Mouse (Mus musculus) G1E (cell line): ENCODE data around the gene Nup98. TPM values are rescaled to one million over a fixed set of nuclear protein-coding genes. Genes with fewer than 3 reads are reported as not detected.

Experiments used
- ATAC-seq: 2 replicates; pipeline ENCODE4 v1.8.0; 2016; ENCODE audit warnings: mild to moderate bottlenecking; ENCODE audit not compliant: insufficient number of reproducible peaks, poor library complexity, low FRiP score, severe bottlenecking; ENCODE audit errors: extremely low read depth
- DNase-seq: peaks from one replicate; pipeline ENCODE4 v3.0.0; 2012; ENCODE audit warnings: low spot score
- H3K27me3 ChIP-seq: 2 replicates; pipeline ENCODE4 v1.6.1; 2012; ENCODE audit warnings: mild to moderate bottlenecking, low read length, inconsistent platforms; ENCODE audit not compliant: insufficient read depth
- H3K36me3 ChIP-seq: replicated peaks from 2 replicates; pipeline ENCODE3; 2012; ENCODE audit warnings: mild to moderate bottlenecking, inconsistent platforms
- H3K4me1 ChIP-seq: 2 replicates; pipeline ENCODE4 v1.6.1; 2012; ENCODE audit warnings: low read depth, low read length, inconsistent platforms, mixed read lengths; ENCODE audit not compliant: insufficient read depth
- H3K4me3 ChIP-seq: 2 replicates; pipeline ENCODE4 v1.5.1; 2012; ENCODE audit warnings: low read depth, mild to moderate bottlenecking, inconsistent platforms, low read length, moderate library complexity, mixed read lengths
- H3K9me3 ChIP-seq: replicated peaks from 2 replicates; pipeline ENCODE4 v1.6.1; 2012; ENCODE audit warnings: inconsistent platforms
- CTCF ChIP-seq: IDR thresholded peaks from 2 replicates; pipeline ENCODE4 v1.5.1; 2012; ENCODE audit warnings: low read depth, low read length, inconsistent platforms, mixed read lengths
- GATA1 ChIP-seq: IDR thresholded peaks from 2 replicates; pipeline ENCODE4 v1.6.1; 2012; ENCODE audit warnings: borderline replicate concordance, low read length, inconsistent platforms, mixed read lengths
- GATA2 ChIP-seq: IDR thresholded peaks from 2 replicates; pipeline ENCODE4 v1.6.1; 2012; ENCODE audit warnings: low read depth, low read length, inconsistent platforms, borderline replicate concordance
- POLR2AphosphoS5 ChIP-seq: IDR thresholded peaks from 2 replicates; pipeline ENCODE4 v1.6.1; 2012; ENCODE audit warnings: low read depth, low read length, inconsistent platforms; ENCODE audit not compliant: insufficient replicate concordance
- TAL1 ChIP-seq: conservative IDR thresholded peaks from 2 replicates; pipeline ENCODE4 v1.6.1; 2012; ENCODE audit warnings: low read depth, low read length, inconsistent platforms, mixed read lengths
- polyA plus RNA-seq: library from polyadenylated mRNA; stranded (reverse); fragments of >175 nt; gene quantifications from 2 replicates; pipeline ENCODE4 v1.2.3, GENCODE M21; 2012
- total RNA-seq, 2 experiments: library from RNA; stranded (forward) in 1 of 2; stranded (reverse) in 1 of 2; fragments of 200-1000 nt in 1 of 2; fragments of >200 nt in 1 of 2; fragmentation: Nextera tagmentation in 1 of 2; gene quantifications; 2 replicates each; pipeline ENCODE4 v1.2.3; 2014 to 2017

Gene Nup98
- total and polyA plus RNA-seq, 3 experiments: 11.3 to 179 (median 60.5) TPM

DNA sequence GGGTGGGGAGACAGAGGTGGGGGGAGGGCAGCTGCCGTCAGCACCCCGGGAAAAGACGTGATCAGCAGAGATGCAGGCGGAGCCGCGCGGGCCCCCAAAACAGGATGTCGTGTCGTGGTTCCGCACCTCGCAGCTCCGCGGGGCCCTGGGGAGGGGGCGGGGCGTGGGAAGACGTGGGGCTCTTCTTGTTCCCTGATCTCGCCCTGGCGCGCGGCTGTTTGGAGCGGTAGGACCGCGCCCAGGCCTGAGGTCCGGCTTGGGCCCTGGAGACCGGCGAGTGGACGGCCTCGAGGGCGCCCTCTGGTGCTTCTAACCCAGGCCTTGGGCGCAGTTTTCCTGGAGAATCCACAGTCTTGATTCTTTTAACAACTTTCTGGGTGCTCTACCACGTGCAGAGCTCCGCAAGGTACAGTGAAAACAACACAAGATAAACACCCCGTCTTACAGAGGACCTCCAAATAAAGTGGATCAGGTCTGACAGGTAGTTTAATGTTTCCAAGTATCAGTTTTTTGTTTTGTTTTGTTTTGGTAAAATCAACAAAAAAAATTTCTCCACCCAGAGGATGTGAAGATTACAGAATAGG, 40.7 kb upstream of the Nup98 start:
- ATAC-seq (peak; percentile 58), DNase-seq (peak; percentile 90)
- Histone ChIP-seq H3K9me3 (no peaks in the 10 kb centered on the region), H3K4me3 (peak overlapping the region; percentile 86), H3K27me3 (no peaks in the 10 kb centered on the region), H3K4me1 (peaks cover 66% of the 10 kb centered on the region), H3K36me3 (peaks cover 29% of the 10 kb centered on the region)
- TF ChIP-seq GATA2: no peak
- TF ChIP-seq CTCF: peak; percentile 34; the same call in 1 of the 2 replicates
- no peak for TF ChIP-seq GATA1
- TF ChIP-seq POLR2AphosphoS5: no peak
- TF ChIP-seq TAL1: no peak

DNA sequence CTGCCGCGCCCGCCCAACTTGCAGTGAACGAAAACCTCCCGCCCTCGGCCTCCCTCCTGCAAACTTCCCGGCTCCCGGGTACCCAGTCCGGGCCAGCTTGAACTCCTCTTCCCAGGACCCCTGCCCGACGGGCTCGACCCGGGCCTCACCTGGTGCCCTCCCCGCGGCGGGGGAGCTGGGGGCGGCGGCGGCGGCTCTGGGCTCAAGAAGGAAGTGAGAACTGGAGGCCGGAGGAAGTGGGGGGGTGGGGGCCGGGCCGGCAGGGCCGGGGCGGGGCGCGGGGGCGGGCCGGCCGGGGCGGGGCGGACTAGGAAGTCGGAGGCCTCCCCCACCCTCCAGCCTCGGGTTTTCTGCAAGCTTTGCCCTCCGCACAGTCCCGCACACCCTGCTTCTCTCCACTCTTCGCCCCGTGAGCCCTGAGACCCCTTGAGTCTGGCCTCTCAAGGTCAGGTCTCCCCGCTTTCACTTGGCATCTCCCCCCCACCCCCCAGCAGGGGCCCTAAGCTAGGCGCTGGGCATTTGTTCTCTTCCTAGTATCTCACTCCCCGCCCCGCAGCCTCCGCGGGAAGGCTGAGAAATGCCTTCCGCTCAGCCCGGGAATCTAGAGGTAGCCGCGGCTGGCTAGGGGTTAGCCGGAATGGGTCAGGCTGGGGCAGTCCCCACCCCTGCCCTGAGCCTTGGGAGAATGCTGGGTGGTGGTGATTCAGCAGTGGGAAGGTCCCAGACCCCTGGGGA, 40.1 kb upstream of the Nup98 start:
- Histone ChIP-seq H3K9me3 (no peaks in the 10 kb centered on the region), H3K4me1 (peaks cover 68% of the 10 kb centered on the region), H3K27me3 (no peaks in the 10 kb centered on the region), H3K4me3 (peak overlapping the region; percentile 86), H3K36me3 (peaks cover 34% of the 10 kb centered on the region)
- DNase-seq (peak; percentile 79), ATAC-seq (no peak)
- TF ChIP-seq POLR2AphosphoS5: no peak
- TF ChIP-seq GATA1: no peak
- no peak for TF ChIP-seq TAL1
- no peak for TF ChIP-seq GATA2
- TF ChIP-seq CTCF: no peak

DNA sequence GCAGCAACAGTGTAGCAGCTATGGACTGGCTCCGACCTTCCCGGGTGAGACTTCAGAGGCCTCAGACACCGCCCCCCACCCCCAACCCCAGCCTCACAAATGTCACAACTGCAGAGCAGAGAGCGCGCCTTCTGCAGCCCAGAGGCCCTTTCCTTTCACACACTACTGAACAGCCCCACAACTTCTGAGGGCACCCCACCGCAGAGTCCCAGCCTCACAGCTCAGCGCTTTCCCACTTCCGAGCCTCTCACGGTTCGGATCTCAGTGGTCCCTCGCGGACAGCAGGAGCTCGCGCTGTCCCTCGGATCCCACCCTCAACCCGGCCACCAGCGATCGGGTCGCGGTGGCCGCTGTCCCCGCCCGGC, 39.5 kb upstream of the Nup98 start:
- peak overlapping the region; percentile 86 for H3K4me3 ChIP-seq
- H3K9me3 ChIP-seq: no peaks in the 10 kb centered on the region
- no peak for DNase-seq
- no peak for TF ChIP-seq GATA1
- TF ChIP-seq GATA2: no peak
- TF ChIP-seq TAL1: no peak
- TF ChIP-seq POLR2AphosphoS5: no peak
- TF ChIP-seq CTCF: no peak
- no peak for ATAC-seq
- peaks cover 73% of the 10 kb centered on the region for H3K4me1 ChIP-seq
- H3K36me3 ChIP-seq: peaks cover 39% of the 10 kb centered on the region
- H3K27me3 ChIP-seq: no peaks in the 10 kb centered on the region

DNA sequence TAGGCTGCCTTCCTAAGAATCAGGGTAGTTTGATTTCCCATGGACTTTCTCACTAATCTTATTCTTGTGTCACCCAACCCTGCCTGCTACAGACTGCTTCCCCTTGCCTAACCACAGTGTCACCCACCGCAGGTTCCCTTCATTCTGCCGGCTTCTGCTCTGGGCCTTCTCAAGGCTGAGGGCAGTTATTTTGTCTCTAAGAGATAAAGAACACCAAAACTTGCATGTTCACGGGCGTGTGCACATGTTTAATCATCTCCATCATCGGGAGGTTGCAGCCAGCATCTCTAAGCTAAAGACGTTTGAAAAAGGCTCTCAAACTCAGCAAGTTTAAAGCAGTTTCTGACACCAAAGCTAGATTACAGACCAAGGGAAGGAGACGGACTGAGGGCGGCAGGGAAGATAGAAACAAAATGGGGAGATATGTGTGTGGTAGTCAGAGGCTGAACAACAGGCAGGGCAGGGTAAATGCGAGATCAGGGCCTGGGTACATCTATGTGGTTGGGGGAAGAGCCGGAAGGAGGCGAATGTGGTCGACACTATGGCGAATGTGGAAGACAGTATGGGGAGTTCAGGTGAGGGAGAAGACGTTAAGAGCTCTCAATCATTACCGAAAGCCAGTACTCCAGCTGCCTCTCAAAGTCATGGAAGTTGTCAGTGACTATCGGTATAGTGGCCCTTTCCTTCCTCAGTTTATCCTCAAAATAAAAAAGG, 38.9 kb upstream of the Nup98 start:
- Histone ChIP-seq H3K27me3 (no peaks in the 10 kb centered on the region), H3K36me3 (peaks cover 46% of the 10 kb centered on the region), H3K9me3 (no peaks in the 10 kb centered on the region), H3K4me3 (peak overlapping the region; percentile 86), H3K4me1 (peaks cover 74% of the 10 kb centered on the region)
- DNase-seq (no peak), ATAC-seq (no peak)
- no peak; the same call in 1 of the 2 replicates for TF ChIP-seq POLR2AphosphoS5
- TF ChIP-seq TAL1: no peak
- no peak for TF ChIP-seq CTCF
- TF ChIP-seq GATA1: no peak
- no peak for TF ChIP-seq GATA2

GRCm38 (mm10) chr7:102246956-102247797, 37.2 kb upstream of the Nup98 start:
- Histone ChIP-seq H3K9me3 (no peaks in the 10 kb centered on the region), H3K36me3 (peaks cover 58% of the 10 kb centered on the region), H3K4me3 (peak overlapping the region; percentile 86), H3K27me3 (no peaks in the 10 kb centered on the region), H3K4me1 (peaks cover 79% of the 10 kb centered on the region)
- TF ChIP-seq POLR2AphosphoS5 (no peak), CTCF (no peak), TAL1 (no peak), GATA1 (no peak), GATA2 (no peak)
- ATAC-seq: no peak
- no peak for DNase-seq
